Mouse (Mus musculus) kidney, adult 18-20 months (tissue): ENCODE measurements around the gene Gmppa.

ENCODE experiments used
- DNase-seq: peaks from one replicate; pipeline ENCODE4 v3.0.0; 2021

The Gmppa gene

DNA sequence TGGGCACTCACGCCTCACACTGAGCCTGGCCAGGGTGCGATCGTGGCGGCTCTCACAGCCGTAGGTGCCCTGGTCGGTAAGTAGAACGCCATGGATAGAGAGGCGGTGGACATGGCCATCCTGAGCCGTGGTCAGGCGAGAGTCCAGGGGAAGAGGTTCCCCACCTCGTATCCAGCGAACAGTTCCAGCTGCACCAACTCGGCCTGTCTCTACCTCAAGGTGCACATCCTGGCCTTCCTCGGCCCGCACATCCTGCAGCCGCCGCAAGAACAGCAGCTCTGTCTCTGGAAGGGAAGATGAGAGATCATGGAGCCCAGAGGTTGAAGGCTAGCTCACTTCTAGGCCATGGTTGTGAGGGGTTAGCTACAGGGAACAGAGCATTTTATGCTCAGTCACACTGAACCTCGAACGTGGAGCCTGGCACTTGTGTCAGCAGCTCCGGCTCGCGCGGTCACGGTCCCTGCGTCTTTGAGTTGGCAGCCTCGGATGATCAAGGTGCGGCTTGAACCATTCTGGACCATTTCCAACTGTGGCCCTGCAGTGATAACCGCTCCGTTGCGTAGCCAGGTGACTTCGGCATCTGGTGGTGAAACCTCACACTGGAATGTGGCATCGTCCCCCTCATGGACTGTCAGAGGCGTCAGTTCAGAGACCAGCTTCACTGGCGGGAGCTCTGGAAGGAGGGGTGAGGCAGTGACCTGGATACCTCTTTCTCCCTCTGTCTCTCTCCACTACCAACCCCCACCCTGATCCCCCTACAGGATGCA is 55.2 kb downstream of the Gmppa start:
- DNase-seq, result no peak

DNA sequence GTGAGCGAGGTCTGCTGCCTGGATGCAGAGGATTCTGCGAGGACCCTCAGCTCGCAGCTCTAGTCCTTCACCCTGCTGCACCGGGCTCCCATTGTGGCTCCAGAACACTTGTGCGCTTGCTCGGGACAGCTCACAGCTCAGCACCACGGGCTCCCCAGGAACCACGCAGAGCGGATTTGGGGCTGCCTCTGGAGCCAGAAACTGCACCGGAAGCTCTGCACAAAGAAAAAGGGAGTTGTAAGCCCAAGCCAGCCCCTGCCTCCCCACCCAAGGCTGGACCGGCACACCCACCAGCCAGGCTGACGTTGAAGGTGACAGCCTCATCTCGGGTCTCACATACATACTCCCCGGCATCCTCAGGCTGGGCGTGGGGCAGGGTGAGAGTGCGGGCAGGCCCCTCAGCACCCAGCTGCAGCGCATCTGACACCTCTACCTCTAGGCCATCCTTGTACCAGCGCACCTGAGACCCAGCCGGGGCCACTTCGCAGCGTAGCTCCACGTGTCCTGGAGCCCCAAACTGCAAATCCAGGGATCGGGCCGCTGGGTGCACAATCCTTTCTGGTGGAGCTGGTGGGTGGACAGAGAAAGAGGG is 56.9 kb downstream of the Gmppa start:
- DNase-seq, result no peak
